ENCODE assay signal across 9 mouse cellular contexts in the genomic region with DNA sequence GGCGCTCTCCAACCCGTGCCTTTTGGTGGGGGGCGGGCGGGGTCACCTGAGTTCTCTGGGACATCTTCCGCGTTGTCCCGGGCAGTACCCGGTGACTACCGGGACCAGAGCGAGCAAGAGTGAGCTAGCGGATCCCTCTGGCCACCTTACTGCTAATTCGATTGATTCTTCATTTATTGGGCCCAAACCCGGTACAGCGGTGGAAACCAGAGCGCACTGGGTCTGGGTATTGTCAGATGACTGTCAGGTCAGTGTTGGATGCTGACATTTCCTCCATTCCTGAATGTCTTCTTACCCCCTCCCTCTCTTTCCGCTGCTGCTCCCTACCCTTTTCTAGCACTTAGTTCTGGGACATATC. TPM values are rescaled to one million over a fixed set of nuclear protein-coding genes. Genes with fewer than 3 reads are reported as not detected.
DNase-seq lines count a peak whose midpoint lies in the region; ATAC-seq and TF ChIP-seq lines count a peak whose summit lies in the region.
"Had no signal": no experiment of that assay in that cellular context is flagged by ENCODE, and none has a peak within 500 bp of the region (broad histone marks: within the 10 kb centered on the region; RNA-seq: fewer than 3 reads in every experiment).

No protein-coding gene starts in this region.

- H3K4me3 ChIP-seq in heart, embryonic 12.5 days: peak overlapping the region; percentile 94
- H3K4me3 ChIP-seq in ES-E14 (ENCODE audit: insufficient read depth in 1 of 2, low read depth in 1 of 2, low read length in 2 of 2, poor library complexity in 1 of 2, severe bottlenecking in 1 of 2): peak overlapping the region; percentile 92 to 98
- H3K4me3 ChIP-seq in forebrain, embryonic 16.5 days (replicated peaks; ENCODE audit: low read length): peak overlapping the region; percentile 77
- peak overlapping the region; percentile 57 for H3K4me3 ChIP-seq in liver, embryonic 15.5 days (replicated peaks)

- peaks cover 50% of the 10 kb centered on the region for H3K27me3 ChIP-seq in heart, embryonic 12.5 days (replicated peaks)
- peaks cover 8% of the 10 kb centered on the region for H3K27me3 ChIP-seq in forebrain, embryonic 16.5 days (replicated peaks; ENCODE audit: control insufficient read depth, insufficient read depth, low read length)
- H3K27me3 ChIP-seq in liver, embryonic 15.5 days: peaks cover 79% of the 10 kb centered on the region

- peaks cover 12% of the 10 kb centered on the region; the same call in 1 of the 2 replicates for H3K4me1 ChIP-seq in heart, embryonic 12.5 days (replicated peaks)
- peaks cover 0 to 9% of the 10 kb centered on the region in 2 experiments; a peak in 1 of 4 replicates for H3K4me1 ChIP-seq in ES-E14 (ENCODE audit: control insufficient read depth in 2 of 2, insufficient read depth in 2 of 2, low read length in 2 of 2, poor library complexity in 1 of 2)
- H3K4me1 ChIP-seq in forebrain, embryonic 16.5 days (replicated peaks; ENCODE audit: control insufficient read depth, insufficient read depth, low read length): peaks cover 37% of the 10 kb centered on the region
- H3K4me1 ChIP-seq in liver, embryonic 15.5 days (replicated peaks): peaks cover 11% of the 10 kb centered on the region

- no peak for DNase-seq in heart, adult 18-20 months
- no peak for DNase-seq in ES-E14 (ENCODE audit: low read depth, low spot score)
- no peak for DNase-seq in adrenal gland, postnatal 36 days
- no peak for DNase-seq in spleen, postnatal 14 days (ENCODE audit: low spot score in 2 of 2)
- DNase-seq: spleen, adult 18-20 months had no signal

- peak overlapping the region; percentile 100 for H3K4me2 ChIP-seq in heart, embryonic 12.5 days
- peak overlapping the region; percentile 88 for H3K4me2 ChIP-seq in forebrain, embryonic 16.5 days (ENCODE audit: low read length)
- peak overlapping the region; percentile 69 for H3K4me2 ChIP-seq in liver, embryonic 15.5 days

- ATAC-seq in heart, embryonic 12.5 days (ENCODE audit: insufficient number of reproducible peaks, low FRiP score): no peak
- no peak for ATAC-seq in forebrain, embryonic 16.5 days
- ATAC-seq in liver, embryonic 15.5 days (ENCODE audit: insufficient read depth): no peak
- no peak for ATAC-seq in erythroid progenitor cell, adult 5-6 weeks (replicated peaks; ENCODE audit: low FRiP score, poor library complexity, severe bottlenecking)

- in situ Hi-C loops in ES-E14 (cut with MboI; ENCODE audit: low sequenced_read_pairs in 2 of 2, unreplicated experiment in 2 of 2): loop anchor here (25.0 kb wide), 1 partner anchor 1064 kb away; a partner anchor contains a TSS

- H3K36me3 ChIP-seq in heart, embryonic 12.5 days: no peaks in the 10 kb centered on the region
- no peaks in the 10 kb centered on the region for H3K36me3 ChIP-seq in ES-E14 (ENCODE audit: control insufficient read depth, insufficient read depth, low read length, poor library complexity, severe bottlenecking)
- no peaks in the 10 kb centered on the region for H3K36me3 ChIP-seq in forebrain, embryonic 16.5 days (ENCODE audit: control insufficient read depth, insufficient read depth)
- H3K36me3 ChIP-seq in liver, embryonic 15.5 days (replicated peaks): no peaks in the 10 kb centered on the region

- WGBS in heart, embryonic 12.5 days: 2% methylated on average over 16 of the region's 16 CpGs
- WGBS in forebrain, embryonic 16.5 days: 0% methylated on average over 16 of the region's 16 CpGs
- WGBS in liver, embryonic 15.5 days (ENCODE audit: insufficient replicate concordance): 1% methylated on average over 16 of the region's 16 CpGs

- H3K9me3 ChIP-seq in heart, embryonic 12.5 days (replicated peaks): no peaks in the 10 kb centered on the region
- no peaks in the 10 kb centered on the region for H3K9me3 ChIP-seq in ES-E14 (ENCODE audit: control insufficient read depth, insufficient read depth, low read depth, low read length)
- H3K9me3 ChIP-seq in forebrain, embryonic 16.5 days (ENCODE audit: control insufficient read depth, low read length): no peaks in the 10 kb centered on the region
- H3K9me3 ChIP-seq in liver, embryonic 15.5 days (replicated peaks): no peaks in the 10 kb centered on the region

- peak overlapping the region; percentile 79 for H3K9ac ChIP-seq in heart, embryonic 12.5 days
- H3K9ac ChIP-seq in ES-E14 (ENCODE audit: insufficient read depth, low read depth, low read length, poor library complexity, severe bottlenecking): peak overlapping the region; percentile 81
- H3K9ac ChIP-seq in forebrain, embryonic 16.5 days (replicated peaks; ENCODE audit: low read depth, low read length): peak overlapping the region; percentile 82
- H3K9ac ChIP-seq in liver, embryonic 15.5 days: no peak overlapping the region

- no peak overlapping the region; the same call in 1 of the 2 replicates for H3K27ac ChIP-seq in heart, embryonic 12.5 days (ENCODE audit: poor library complexity, severe bottlenecking)
- H3K27ac ChIP-seq in ES-E14 (ENCODE audit: insufficient read depth, low read depth, low read length, poor library complexity, severe bottlenecking): no peak overlapping the region
- peak overlapping the region; percentile 72 for H3K27ac ChIP-seq in forebrain, embryonic 16.5 days (ENCODE audit: low read length)
- H3K27ac ChIP-seq in liver, embryonic 15.5 days (replicated peaks): no peak overlapping the region

TF ChIP-seq in ES-E14, 5 proteins besides CTCF, POLR2A, EP300 and RAD21:
- TF ChIP-seq CHD2 (IDR thresholded peaks at IDR 0.05; ENCODE audit: low read depth, low read length) (no peak), HCFC1 (IDR thresholded peaks at IDR 0.05; ENCODE audit: borderline replicate concordance, insufficient read depth, low read length) (no peak), ZNF384 (IDR thresholded peaks at IDR 0.05; ENCODE audit: low read depth, low read length) (no peak), ZC3H11A (IDR thresholded peaks at IDR 0.05; ENCODE audit: borderline replicate concordance, low read depth, low read length) (no peak), MAFK (IDR thresholded peaks at IDR 0.05; ENCODE audit: insufficient read depth, low read depth, low read length) (no peak)

RNA-seq across cellular contexts. Expression of a gene that starts 0.7 kb away (rescaled TPM):
- polyA plus RNA-seq in heart, embryonic 12.5 days (2016; fragmentation: Nextera tagmentation; extraction: Ambion mirVana): 1.4 and 2.1 TPM in 2 replicates
- total RNA-seq in heart, adult 18-20 months (2021): 1 to 10 TPM; 2.4 to 2.7 TPM
- total RNA-seq in ES-E14 (2012; rRNA removed): 1.6 and 2.1 TPM in 2 replicates
- 29.8 and 38.7 TPM in 2 replicates for polyA plus RNA-seq in forebrain, embryonic 16.5 days (2015; fragmentation: Nextera tagmentation; extraction: Ambion mirVana)
- 0.51 and 0.61 TPM in 2 replicates for polyA plus RNA-seq in liver, embryonic 15.5 days (2015; fragmentation: Nextera tagmentation; extraction: Ambion mirVana)
- 0.42 TPM in 1 of 2 replicates, not detected in the other for total RNA-seq in erythroid progenitor cell, adult 5-6 weeks (2015; ENCODE audit: low replicate concordance)
- not detected in 2 replicates for total RNA-seq in erythroid progenitor cell, adult 5-6 weeks (2017; ENCODE audit: low replicate concordance)
- 1 to 10 TPM; 4.4 to 4.6 TPM for total RNA-seq in adrenal gland, postnatal 36 days (2021)
